Mouse (Mus musculus): ENCODE results near the gene Cldn14.

The Cldn14 gene

GRCm38 (mm10) chr16:93912158-93912557, 96.5 kb downstream of the Cldn14 start:
- peak; percentile 40 for DNase-seq (ENCODE audit: low spot score)

- no peak for DNase-seq (ENCODE audit: low spot score)
These were observed 97.6 kb downstream of the Cldn14 start for GRCm38 (mm10) chr16:93910735-93911665.

DNA sequence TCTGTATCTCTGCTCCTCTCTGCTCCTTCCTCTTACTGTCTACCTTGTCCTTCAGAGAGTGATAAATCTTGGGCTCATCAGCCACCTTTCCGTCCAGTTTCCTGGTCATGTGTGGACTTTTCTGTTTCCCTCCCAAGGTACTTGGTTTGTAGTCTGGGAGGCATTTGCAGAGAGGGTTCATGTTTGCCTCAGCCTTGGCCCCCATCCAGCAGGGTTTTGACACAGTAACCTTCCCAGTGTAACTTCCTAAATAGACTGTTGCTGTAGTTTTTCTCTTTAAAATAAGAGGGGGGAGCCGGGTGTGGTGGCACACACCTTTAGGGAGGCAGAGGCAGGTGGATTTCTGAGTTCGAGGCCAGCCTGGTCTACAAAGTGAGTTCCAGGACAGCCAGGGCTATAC, 98.7 kb downstream of the Cldn14 start:
- DNase-seq (ENCODE audit: low spot score), result no peak

DNA sequence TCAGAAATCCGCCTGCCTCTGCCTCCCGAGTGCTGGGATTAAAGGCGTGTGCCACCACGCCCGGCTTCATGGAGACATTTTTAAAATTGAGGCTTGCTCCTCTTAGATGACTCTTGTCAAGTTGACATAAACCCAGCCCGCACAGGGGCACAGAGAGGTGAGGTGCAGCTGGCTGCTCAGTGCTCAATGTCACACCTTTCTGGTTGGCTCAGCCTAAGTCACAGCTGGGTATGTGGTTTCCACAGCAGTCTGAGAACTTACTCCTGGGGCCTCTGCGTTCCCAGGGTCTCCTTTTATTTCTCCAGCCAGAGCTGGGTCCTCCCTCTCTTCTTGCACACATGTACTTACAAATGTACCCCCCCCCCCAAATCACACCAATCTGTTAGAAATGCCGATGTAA, 100.4 kb downstream of the Cldn14 start:
- no peak for DNase-seq (ENCODE audit: low spot score)

- DNase-seq (ENCODE audit: low spot score), result no peak
These were observed 100.9 kb downstream of the Cldn14 start for GRCm38 (mm10) chr16:93907761-93908160.

DNA sequence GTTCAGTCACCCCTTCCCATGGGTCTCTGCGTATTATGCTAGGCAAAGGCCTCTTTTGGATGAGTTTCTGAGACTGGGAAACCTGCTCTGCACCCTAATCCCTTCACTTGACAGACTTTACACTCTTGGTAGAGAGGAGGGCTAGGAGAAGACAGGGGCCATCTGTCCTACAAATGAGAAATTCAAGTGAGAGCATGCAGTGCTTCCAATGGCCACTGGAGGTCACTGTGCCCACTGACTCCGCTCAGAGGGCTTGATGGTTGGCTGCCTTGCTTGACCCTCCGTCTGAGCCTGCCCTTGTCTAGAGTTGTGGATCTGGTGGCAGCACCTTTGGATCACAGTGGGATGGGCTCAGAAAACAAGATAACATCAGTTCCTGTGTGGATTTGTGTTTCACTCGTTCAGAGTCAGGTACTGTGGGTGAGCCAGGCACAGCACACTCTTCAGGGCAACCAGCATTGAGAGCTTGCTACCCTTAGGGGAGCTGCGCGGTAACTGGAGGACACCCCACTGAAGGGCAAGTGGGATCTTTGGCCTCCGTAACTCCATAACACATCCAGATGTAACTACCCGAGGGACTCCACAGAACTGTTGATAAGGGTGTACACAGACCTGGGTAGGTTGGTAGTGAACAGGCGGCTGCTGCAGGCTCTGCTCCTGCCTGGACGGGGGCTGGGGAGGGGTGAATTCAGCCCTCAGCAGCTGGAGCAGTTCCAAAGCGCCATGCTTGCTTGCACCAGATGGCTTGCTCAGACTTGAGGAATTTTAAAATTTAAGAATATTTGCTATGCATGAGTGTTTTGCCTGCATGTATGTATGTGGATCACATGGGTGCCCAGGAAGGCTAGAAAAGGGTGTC, 102.3 kb downstream of the Cldn14 start:
- DNase-seq (ENCODE audit: low spot score), result peak; percentile 65

DNA sequence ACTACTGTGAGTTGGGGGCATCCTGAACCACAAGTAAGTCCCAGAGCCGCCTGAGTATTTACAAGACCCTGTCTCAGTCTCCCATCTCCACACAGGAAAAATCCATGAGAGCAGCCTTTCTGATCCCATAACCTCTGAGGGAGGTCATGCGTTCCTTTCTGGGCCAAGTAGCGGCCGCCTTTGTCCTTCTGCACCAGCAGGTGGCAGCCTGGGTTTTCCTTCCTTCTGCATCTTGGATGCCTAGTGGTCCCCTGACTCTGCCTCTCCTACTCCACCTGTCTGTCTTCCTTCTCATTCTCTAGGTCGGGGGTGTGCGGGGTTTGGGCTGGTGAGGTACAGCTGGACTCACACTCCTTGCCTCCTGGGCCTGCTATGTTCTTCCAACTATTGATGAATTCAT, 105.6 kb downstream of the Cldn14 start:
- no peak for DNase-seq (ENCODE audit: low spot score)

GRCm38 (mm10) chr16:93893285-93893684, 115.4 kb downstream of the Cldn14 start:
- DNase-seq (ENCODE audit: low spot score), result no peak

DNA sequence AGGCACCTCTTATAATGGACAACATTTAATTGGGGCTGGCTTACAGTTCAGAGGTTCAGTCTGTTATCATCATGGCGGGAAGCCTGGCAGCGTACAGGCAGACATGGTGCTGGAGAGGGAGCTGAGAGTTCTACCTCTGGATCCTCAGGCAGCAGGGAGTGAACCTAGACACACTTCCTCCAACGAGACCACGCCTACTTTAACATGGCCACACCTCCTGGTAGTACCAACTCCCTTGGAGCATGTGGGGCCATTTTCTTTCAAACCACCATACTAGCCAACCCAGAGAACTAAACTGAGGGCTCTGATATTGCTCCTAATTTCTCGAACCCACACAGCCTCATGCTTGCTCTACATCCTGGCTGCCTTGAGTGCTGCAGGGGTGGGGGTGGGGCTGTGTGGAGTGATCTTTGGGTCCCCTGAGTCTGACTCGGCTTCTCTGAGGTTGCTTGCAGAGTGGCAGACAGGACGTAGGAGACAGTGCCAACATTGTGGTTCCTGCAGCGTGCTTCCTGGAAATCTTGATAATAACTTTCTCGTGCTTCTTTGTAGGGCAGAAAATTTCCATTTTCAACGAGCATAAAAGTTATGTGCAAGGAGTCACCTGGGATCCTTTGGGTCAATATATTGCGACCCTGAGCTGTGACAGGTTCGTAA, 117.6 kb downstream of the Cldn14 start:
- DNase-seq (ENCODE audit: low spot score), result no peak

DNA sequence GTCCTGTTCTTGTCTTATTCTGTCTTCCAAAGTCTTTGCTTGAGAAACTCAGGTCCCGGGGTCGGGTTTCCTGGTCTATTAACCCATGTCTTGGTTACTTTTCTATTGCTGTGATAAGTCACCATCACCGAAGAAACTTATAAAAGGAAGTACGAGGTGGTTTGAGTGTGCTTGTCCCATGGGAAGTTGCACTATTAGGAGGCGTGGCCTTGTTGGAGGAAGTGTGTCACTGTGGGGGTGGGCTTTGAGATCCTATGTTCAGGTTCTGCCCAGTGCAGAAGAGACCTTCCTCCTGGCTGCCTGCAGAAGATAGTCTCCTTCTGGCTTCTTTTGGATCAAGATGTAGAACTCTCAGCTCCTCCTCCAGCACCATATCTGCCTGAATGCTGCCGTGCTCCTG, 120.2 kb downstream of the Cldn14 start:
- no peak for DNase-seq (ENCODE audit: low spot score)

GRCm38 (mm10) chr16:93884722-93885113, 123.9 kb downstream of the Cldn14 start:
- no peak for DNase-seq (ENCODE audit: low spot score)

DNA sequence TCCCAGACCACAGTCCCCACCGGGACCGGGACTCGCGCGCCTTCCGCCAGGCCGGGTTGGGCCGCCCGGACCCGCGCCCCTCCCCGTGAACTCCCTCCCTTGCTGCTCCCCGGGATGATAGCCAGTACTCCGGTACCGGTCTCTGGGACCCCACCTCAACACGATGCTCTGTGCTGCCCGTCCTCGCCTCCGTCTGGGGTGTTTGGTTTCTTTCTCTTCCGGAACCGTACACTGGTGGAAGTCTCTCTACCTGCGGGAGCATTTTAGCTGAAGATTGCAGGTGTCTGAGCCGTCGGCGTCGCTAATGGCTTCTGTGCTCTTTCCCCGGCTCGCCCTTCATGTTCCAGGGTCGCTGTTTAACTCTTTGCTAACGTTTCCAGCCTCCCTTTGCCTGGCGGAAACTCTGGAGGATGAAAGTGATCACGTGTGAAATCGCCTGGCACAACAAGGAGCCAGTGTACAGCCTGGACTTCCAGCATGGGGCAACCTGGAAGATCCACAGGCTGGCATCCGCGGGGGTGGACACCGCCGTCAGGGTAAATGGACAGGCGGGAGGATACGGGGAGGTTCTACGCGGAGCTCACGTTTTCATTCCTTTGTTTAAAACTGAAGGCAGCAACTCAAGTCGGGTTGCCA, 124.4 kb downstream of the Cldn14 start:
- DNase-seq (ENCODE audit: low spot score), result no peak

DNA sequence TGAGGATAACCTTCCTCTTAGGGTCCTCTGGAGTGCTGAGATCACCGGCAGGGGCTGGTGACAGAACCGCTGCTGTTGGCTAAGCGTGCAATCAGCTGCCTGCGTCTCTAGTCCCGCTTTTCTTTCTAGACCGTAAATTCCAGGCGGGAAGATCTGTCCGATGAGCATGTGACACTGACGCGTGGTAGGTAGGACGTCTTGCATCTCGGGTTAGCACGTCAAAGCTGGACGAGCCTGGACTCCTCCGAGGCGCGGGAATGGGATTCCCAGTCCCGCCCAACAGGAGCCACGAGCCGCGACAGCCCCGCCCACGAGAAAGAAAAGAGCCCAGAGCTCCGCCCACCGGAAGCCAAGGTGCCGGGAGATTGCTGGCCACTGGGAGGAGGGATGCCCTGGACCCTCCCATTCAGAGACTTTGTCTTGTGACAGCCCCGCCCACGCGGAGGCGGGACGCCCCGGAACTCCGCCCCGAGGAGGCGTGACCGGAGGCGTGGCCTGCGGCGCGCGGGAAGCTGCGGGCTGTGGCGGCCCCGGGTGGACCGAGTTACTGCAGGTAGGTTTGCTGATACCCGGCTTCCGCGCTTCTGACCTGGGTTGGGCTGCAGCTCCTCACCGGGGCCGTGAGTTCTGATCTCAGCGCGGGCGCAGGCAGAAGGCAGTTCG, 125.1 kb downstream of the Cldn14 start, which contains the start of gene Chaf1b:
TSS of gene Chaf1b (plus strand) at position 479 of the 663 bp plus-strand sequence.
- peak; percentile 97 for DNase-seq (ENCODE audit: low spot score)

DNA sequence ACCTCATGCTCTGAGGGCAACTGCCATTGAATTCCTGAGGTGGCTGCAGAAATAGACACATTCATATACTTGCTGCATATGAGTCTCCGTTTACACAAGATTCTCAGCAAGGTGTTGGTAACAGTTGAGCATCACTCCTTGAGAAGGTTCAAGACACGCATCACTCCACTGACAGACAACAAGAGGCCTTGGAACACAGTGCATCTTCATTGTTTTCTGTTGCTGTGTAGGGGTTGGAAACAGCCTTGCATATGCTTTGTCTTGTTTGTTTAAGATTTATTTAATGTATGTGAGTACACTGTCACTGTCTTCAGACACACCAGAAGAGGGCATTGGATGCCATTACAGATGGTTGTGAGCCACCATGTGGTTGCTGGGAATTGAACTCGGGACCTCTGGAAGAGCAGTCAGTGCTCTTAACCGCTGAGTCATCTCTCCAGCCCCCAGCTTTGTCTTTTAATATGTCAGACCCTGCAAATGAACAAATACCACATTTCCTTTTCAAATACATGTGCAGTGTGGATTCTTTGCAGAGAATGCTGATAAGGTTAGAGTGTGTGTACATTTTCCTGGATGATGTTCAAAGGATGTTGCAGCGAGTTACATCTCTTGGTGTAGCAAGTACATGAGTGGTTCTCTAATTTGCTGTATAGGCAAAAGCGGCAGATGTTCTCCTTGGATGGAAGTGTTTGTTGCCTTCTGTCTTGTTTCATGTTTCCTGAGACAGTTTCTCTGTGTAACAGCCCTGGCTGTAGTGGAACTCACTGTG, 130.8 kb downstream of the Cldn14 start:
- no peak for DNase-seq (ENCODE audit: low spot score)

- no peak for DNase-seq (ENCODE audit: low spot score)
These were observed 133.8 kb downstream of the Cldn14 start for GRCm38 (mm10) chr16:93874841-93875240.
